Mouse (Mus musculus) cerebellum, adult 11-12 months (tissue): ENCODE measurements at regions not wholly inside any gene's neighbourhood (a gene's known extent, or its start where the extent isn't known, plus 50 kb on each side); places are given as distances from the start of the nearest gene placed in this dataset.

ENCODE experiments used
- DNase-seq: peaks from one replicate; pipeline ENCODE4 v3.0.0; 2022

GRCm38 (mm10) chr15:96944741-96945140 lies 111.0 kb downstream of the Slc38a4 start:
- DNase-seq, result no peak

GRCm38 (mm10) chr15:96942651-96943050 lies 113.1 kb downstream of the Slc38a4 start:
- DNase-seq, result no peak

GRCm38 (mm10) chr15:96938406-96938805 lies 117.3 kb downstream of the Slc38a4 start:
- no peak for DNase-seq

GRCm38 (mm10) chr15:96937623-96938022 lies 118.1 kb downstream of the Slc38a4 start:
- DNase-seq, result no peak

GRCm38 (mm10) chr15:96936705-96937346 lies 118.9 kb downstream of the Slc38a4 start:
- peak; percentile 72 for DNase-seq

GRCm38 (mm10) chr15:96936216-96936615 lies 119.5 kb downstream of the Slc38a4 start:
- DNase-seq, result no peak

GRCm38 (mm10) chr15:96933451-96933850 lies 122.3 kb downstream of the Slc38a4 start:
- no peak for DNase-seq

GRCm38 (mm10) chr15:96930531-96930930 lies 125.2 kb downstream of the Slc38a4 start:
- DNase-seq, result no peak

GRCm38 (mm10) chr15:96929788-96930187 lies 126.0 kb downstream of the Slc38a4 start:
- no peak for DNase-seq

- no peak for DNase-seq
Measured at GRCm38 (mm10) chr15:96928692-96929091, 127.1 kb downstream of the Slc38a4 start.

GRCm38 (mm10) chr15:96927674-96928073 lies 128.1 kb downstream of the Slc38a4 start:
- no peak for DNase-seq

- no peak for DNase-seq
Measured at GRCm38 (mm10) chr15:96926660-96927059, 129.1 kb downstream of the Slc38a4 start.

GRCm38 (mm10) chr15:96916586-96916985 lies 139.2 kb downstream of the Slc38a4 start:
- no peak for DNase-seq

GRCm38 (mm10) chr15:96915544-96915943 lies 140.2 kb downstream of the Slc38a4 start:
- no peak for DNase-seq

- DNase-seq, result no peak
Measured at GRCm38 (mm10) chr15:96914988-96915387, 140.8 kb downstream of the Slc38a4 start.

GRCm38 (mm10) chr15:96905520-96905919 lies 150.2 kb downstream of the Slc38a4 start:
- DNase-seq, result no peak

GRCm38 (mm10) chr15:96903461-96903860 lies 152.3 kb downstream of the Slc38a4 start:
- no peak for DNase-seq

GRCm38 (mm10) chr15:96902781-96903180 lies 153.0 kb downstream of the Slc38a4 start:
- no peak for DNase-seq

- DNase-seq, result no peak
Measured at GRCm38 (mm10) chr15:96901616-96902015, 154.1 kb downstream of the Slc38a4 start.

- DNase-seq, result no peak
Measured at GRCm38 (mm10) chr15:96898285-96898684, 157.5 kb downstream of the Slc38a4 start.

- no peak for DNase-seq
Measured at GRCm38 (mm10) chr15:96884901-96885300, 170.9 kb downstream of the Slc38a4 start.

- DNase-seq, result no peak
Measured at GRCm38 (mm10) chr15:96883754-96884153, 172.0 kb downstream of the Slc38a4 start.

GRCm38 (mm10) chr15:96882211-96882610 lies 173.5 kb downstream of the Slc38a4 start:
- DNase-seq, result no peak

GRCm38 (mm10) chr15:96881519-96882170 lies 174.1 kb downstream of the Slc38a4 start:
- no peak for DNase-seq

GRCm38 (mm10) chr15:96880066-96880465 lies 175.7 kb downstream of the Slc38a4 start:
- DNase-seq, result no peak
